Mouse (Mus musculus): ENCODE data around the gene Pnmal2. TPM values are rescaled to one million over a fixed set of nuclear protein-coding genes. Genes with fewer than 3 reads are reported as not detected.
A peak's percentile ranks its signal among the peaks of the same experiment; 100 is the strongest.

Gene Pnmal2
- total RNA-seq, 2 experiments from 2014 or later: 370 to 415 TPM

DNA sequence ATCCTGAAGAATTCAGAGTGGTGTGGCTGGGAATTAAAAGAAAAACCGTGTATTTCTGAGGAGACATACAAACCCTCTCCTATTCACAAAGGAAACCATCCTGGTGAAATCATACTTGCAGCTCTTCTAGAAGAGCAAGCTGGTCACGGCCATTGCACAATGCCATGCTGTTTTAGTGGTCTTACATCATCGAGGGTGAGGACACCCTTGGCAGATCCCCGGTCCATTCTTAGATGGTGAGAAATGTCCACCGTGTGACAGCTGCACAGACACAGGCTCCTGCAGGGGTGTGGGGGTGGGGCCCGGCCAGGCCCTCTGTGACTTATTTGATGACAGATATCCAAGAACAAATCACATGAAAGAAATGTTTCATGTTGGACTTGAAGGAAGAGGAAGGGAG, 29.5 kb downstream of the Pnmal2 start:
- DNase-seq (ENCODE audit: low spot score in 2 of 2): no peak

DNA sequence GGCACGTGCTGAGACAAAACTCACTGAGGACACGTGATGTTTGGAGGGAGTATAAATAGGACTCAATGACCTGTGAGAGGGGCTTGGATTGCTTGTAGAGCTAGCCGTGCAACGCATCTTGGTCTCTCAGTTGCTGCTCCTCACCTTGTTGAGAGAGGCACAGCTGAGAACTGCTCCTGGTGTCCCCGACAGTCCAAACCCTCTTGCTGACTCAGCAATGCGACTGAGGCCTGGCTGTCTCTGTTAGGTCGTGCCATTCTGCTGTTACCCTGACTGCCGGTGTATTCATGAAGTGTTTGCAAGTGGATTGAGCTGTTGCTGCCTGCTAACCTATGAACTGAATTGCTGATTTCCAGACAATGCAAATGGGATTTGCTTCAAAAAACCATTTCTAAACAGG, 31.8 kb downstream of the Pnmal2 start:
- DNase-seq (ENCODE audit: low spot score in 2 of 2): no peak

DNA sequence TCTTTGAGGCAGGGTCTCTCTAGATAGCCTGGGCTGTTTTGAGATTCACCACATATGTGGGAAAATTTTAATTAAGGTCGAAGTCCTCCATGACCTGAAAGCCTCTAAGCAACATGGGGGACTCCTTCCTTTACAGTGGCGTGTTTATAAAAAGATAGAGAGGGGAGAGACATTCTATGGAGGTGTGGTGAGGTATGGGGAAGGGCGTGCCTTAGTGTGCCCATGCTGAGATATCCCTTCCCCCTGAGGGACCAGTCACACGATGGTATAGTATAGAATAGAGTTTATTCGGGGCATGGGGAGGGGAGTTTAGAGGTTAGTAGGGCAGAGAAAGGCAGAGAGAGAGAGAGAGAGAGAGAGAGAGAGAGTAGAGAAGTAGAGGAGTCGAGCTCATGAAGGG, 33.7 kb downstream of the Pnmal2 start:
- no peak for DNase-seq (ENCODE audit: low spot score in 2 of 2)

DNA sequence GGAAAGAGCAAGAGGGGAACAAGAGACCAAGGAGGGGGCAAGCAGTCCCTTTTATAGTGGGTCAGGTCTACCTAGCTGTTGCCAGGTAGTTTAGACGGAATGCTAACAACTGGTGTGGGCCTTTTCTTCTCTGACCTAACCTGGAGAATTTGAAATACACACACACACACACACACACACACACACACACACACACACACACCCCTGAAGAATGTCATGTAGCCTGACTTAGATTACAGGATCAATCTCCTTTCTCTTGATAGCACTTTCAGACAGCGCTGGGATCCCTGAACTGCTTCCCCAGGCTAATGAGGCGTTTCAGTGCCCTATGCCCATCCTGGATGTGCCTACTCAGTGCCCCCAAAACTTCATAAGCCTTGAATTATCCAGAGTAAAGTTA, 34.1 kb downstream of the Pnmal2 start:
- no peak for DNase-seq (ENCODE audit: low spot score in 2 of 2)

DNA sequence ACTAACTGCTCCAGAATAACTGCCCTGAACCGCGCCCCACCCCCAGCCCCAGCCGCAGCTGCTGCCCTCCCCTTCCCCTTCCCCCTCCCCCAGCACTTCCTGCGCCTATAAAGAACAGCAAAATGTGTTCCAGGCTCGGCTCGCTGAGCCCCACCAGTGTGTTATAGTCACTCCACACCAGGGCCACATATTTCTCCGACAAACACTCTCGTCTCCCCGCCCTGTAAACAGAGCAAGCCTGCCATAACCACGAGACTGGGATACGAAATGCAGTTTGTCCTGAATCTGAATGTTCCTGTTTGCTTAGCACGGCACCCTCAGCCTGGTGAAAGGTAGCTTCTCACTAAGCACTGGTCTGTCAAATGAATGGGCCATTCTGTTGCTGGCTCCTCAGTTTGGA, 35.9 kb downstream of the Pnmal2 start:
- DNase-seq (ENCODE audit: low spot score in 2 of 2): peak in 1 of 2 experiments; percentile 65

DNA sequence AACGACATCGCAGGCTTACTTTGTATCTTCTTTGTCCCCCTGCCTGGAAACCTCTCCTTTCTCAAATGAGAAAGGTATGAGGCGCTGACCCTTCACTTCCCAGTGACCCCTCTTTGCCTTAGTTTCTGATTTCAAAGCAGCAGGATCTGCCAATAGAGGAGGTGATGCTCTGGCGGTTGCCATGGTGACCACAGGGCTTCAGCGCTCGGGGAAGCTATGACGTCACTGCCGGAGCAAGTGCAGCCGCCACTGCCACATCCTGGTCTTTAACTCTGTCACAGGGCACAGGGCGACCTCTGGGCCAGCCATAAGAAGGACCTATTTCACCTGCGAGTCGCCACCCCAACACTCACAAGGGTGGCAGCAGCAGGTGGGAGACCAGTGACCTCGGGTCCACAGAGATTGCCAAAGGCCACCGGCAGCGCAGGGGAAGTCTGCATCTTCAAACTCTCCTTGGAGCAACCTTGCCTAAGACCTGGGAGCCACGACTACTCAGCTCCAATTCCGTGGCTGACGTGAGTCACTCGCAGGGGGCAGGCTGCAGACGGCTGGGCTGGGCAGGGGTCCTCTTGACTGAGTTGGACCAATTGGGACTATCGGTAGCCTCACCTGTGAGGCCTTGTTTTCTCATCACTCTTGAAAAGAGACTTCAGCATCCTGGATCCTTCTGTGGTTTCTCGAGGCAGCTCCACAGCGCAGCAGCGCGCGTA, 38.5 kb downstream of the Pnmal2 start, which contains the start of gene Gm42372:
TSS of gene Gm42372 (plus strand) at position 228 of the 710 bp plus-strand sequence.
- DNase-seq (ENCODE audit: low spot score in 2 of 2): peak; percentile 84 to 94

DNA sequence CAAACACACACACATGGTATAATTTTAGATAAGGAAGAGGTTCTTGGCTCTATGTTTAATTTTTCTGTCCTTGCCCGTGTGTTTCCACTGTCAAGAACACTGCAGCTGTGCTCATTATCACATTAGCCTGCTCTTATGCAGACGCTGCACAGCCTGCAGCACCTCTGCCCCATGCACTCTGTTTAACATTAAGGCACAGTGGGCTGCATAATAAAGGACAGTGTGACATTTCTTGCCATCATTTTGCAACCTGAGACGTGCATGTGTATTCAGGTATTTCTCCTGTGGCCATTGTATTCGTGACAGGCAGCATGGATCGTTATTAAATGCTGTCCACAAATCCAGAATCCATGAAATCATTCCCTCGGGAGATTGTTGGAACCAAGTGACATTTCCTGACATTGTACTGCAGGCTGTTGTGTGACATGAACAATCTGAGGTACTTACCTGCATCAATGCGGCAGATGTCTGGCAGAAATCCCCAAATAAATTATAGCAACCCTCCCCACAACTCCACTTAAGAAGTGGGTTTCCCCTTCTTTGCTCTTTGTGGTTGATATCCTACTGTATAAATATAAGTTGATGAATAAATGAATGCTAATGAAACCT, 43.2 kb downstream of the Pnmal2 start:
- no peak for DNase-seq (ENCODE audit: low spot score in 2 of 2)

DNA sequence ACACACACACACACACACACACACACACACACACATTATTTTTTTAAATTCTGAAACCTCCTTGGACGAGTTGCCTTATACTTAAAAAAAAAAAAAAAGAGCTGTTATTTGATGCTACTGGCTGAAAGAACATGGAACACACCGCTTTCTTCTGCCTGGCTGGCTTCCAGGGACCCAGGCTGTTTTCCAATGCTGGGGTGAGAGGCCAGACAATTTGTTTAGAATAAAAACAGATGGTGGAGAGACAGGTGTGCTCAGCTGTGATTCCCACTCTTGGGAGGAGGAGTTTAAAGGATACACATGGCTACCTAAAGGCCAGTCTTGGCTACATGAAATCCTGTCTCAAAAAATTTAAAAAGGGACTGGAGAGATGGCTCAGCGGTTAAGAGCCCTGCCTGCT, 43.9 kb downstream of the Pnmal2 start:
- DNase-seq (ENCODE audit: low spot score in 2 of 2): no peak

DNA sequence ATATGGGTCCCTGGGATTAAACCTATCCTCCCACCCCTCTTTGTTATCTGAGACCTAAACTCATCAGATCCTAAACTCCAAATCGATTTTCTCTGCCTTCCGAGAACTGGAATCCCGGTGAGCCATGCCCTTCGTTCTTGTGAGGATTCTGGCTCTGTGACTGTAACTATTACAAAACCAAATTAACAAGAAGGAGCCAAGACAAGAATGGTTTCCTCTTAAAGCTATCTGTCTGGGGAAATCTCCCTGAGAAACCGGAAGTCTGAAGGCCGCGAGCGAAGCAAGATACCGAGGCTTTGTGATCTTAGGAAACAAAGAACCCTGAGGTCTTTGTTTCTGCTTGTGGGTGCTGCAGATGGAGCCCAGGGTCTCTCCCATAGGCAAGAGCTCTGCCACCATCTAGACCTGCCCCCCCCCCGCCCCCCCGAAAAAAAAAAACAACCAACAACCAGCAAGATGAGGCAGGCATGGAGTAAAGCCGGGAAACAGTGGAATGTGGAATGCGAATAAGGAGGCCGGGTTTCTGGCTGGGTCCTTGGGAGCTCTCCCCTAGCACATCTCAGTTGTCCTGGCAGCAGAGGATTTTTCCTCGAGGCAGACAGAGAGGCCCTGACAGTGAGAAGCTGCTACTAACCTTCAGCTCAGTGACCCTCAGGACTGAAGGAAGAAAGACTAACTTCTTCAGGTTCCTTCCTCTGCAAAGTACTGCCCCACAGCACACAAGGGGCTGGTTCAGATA, 45.7 kb downstream of the Pnmal2 start:
- no peak for DNase-seq (ENCODE audit: low spot score in 2 of 2)

DNA sequence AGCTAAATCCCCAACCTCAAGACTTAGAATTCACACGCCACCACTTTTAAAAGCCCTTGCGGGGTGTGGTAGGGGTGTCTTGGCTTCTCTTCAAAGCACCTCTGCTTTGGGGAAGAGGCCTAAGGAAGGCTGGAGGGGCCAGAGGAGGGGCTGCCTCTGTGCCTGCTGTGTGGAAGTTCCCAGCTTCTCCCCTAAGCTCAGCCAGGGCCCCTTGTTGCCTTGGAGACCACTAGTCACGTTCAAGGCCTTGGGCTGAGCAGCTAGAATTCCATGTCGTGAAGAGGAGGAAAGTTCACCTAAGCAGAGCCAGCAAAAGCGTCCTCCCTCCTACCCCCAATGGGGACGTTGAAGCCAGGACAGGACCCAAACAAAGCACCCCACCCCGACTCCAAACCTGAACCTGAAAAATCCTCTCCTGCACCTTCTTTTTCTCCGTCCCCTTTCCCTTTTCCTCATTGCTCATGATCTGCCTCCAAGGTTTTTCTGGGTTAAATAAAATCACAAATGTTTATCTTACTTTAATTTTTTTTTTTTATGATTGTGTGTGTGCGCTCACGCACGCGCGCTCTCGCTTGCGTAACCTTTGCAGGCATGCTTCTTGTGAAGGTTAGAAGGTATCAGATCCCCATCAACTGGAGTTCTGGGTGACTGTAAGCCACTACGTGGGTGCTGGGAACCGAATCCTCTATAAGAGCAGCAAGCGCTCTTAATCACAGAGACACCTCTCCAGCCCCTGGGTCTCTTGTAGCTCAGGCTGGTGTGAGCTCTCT, 47.4 kb downstream of the Pnmal2 start:
- no peak for DNase-seq (ENCODE audit: low spot score in 2 of 2)

DNA sequence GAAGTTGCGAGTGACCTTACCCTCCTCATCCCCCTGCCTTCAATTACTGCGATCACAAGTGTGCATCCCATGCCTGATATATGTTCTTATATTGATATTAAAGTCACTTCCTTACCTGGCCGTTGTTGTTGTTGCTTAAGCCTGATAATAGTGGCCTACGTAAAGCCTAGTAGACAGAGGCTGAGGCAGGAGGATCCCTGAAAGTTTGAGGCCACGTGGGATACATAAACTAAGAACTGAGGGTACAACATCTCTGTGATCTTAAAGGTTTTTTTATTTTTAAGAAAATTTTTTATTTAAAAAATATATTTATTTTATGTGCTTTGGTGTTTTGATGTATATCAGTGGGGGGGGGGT, 47.9 kb downstream of the Pnmal2 start, which contains the start of gene Ccdc8:
TSS of gene Ccdc8 (plus strand) at position 258 of the 357 bp plus-strand sequence.
- DNase-seq (ENCODE audit: low spot score in 2 of 2): no peak

DNA sequence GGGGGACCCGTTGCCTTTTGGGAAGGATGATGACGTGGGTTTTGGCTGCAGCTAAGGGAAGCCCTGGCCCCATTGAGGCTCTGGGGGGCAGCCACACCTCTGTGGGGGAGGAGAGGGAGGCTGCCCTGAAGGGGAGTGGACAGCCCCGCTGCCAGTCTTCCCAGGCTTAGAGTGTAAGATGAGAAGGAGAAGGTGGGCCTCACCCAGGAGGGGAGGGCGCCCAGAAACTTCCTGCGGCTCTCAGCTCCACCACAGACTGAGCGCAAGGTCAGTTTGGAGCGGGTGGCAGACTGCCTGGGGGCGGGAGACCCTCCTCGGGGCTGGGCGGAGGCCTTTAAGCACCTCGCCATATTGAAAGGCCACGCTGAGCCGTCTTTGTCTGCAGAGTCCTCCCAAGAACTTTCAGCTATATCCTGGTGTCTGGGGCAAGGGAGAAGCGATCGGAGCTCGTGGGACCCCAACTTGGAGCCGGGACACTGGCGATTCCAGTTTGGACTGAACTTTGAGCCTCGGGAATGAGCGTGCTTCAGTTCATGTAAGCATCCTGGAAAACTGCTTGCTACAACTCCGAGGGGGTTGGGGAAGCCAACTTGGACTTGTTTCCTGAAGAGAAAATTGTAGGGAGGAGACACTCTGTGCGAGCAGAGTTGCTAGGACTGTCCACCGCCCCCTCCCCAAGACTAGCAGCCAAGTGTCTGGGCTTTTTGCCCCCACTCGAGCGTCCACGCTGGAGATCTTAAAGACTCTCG, 49.3 kb downstream of the Pnmal2 start:
- DNase-seq (ENCODE audit: low spot score in 2 of 2): no peak

DNA sequence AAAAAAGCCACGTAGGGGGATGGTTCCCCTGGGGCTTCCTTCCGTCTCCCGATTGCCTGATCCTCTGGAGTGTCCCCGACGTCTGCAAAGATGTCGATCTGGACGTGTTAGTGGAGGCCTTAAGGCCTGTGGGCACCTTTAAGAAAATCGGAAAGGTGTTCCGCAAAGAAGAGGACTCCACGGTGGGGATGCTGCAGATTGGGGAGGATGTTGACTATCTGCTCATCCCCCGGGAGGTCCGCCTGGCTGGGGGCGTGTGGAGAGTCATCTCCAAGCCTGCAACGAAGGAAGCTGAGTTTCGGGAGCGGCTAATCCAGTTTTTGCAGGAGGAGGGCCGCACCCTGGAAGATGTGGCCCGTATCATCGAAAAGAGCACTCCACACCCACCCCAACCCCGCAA, 49.9 kb downstream of the Pnmal2 start:
- no peak for DNase-seq (ENCODE audit: low spot score in 2 of 2)

DNA sequence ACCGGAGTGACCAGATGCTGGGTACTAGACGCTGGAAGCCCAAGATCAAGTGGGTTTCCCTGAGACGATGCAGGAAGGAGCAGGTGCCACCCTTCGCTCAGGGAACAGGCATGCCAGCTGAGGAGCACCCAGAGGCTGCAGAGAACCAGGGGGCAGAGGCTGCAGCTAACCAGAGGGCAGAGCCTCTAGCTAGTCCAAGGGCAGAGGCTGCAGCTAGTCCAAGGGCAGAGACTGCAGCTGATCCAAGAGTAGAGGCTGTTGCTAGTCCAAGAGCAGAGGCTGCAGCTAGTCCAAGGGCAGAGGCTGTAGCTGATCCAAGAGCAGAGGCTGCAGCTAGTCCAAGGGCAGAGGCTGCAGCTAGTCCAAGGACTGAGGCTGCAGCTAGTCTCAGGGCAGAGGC, 50.9 kb downstream of the Pnmal2 start:
- no peak for DNase-seq (ENCODE audit: low spot score in 2 of 2)

Other genes with a start within 250 kb of the Pnmal2 start
- not detected for gene Ceacam9, start 222.8 kb upstream of the Pnmal2 start, total RNA-seq (2021)
- gene Ap2s1, start 206.3 kb upstream of the Pnmal2 start, total RNA-seq (2021): 100 to 1,000 TPM; 257 to 266 TPM
- 1 to 10 TPM; 2.0 to 2.9 TPM for gene Slc1a5, start 163.3 kb upstream of the Pnmal2 start, total RNA-seq (2021)
- 100 to 1,000 TPM; 260 to 290 TPM for gene Strn4, start 128.8 kb upstream of the Pnmal2 start, total RNA-seq (2021)
- 10 to 100 TPM; 46.7 to 46.9 TPM for gene Fkrp, start 128.0 kb upstream of the Pnmal2 start, total RNA-seq (2021)
- gene Prkd2, start 101.8 kb upstream of the Pnmal2 start, total RNA-seq (2021): 1 to 10 TPM; 4.7 to 6.1 TPM
- 100 to 1,000 TPM; 173 to 175 TPM for gene Dact3, start 69.4 kb upstream of the Pnmal2 start, total RNA-seq (2021)
- gene Gng8, start 52.9 kb upstream of the Pnmal2 start, total RNA-seq (2021): 1 to 10 TPM; 2.6 to 2.8 TPM
- gene Ptgir, start 38.2 kb upstream of the Pnmal2 start, total RNA-seq (2021): under 1 TPM in 1 of 2 experiments, not detected in 1; 0.10 TPM
- gene Calm3, start 20.6 kb upstream of the Pnmal2 start, total RNA-seq (2021): 1,000 to 10,000 TPM; 2,132 to 2,161 TPM
- gene Pnmal1, start 15.0 kb downstream of the Pnmal2 start, total RNA-seq (2021): 100 to 1,000 TPM; 118 to 134 TPM
- gene Gm42372, start 38.4 kb downstream of the Pnmal2 start, total RNA-seq (2021): 10 to 100 TPM; 53.4 to 54.0 TPM
- gene Ccdc8, start 48.0 kb downstream of the Pnmal2 start, total RNA-seq (2021): 1 to 10 TPM; 1.8 to 2.1 TPM
- gene Ppp5c, start 83.2 kb downstream of the Pnmal2 start, total RNA-seq (2021): 100 to 1,000 TPM; 146 to 147 TPM
- 10 to 100 TPM in 1 of 2 experiments, 1 to 10 TPM in 1; 8.3 to 13.1 TPM for gene Hif3a, start 117.7 kb downstream of the Pnmal2 start, total RNA-seq (2021)
- gene Psg16, start 129.4 kb downstream of the Pnmal2 start, total RNA-seq (2021): 1 to 10 TPM; 3.0 to 5.0 TPM
- not detected for gene Ceacam3, start 205.6 kb downstream of the Pnmal2 start, total RNA-seq (2021)